Mouse (Mus musculus) bone marrow, adult 2 months (tissue): ENCODE measurements at regions not wholly inside any gene's neighbourhood (a gene's known extent, or its start where the extent isn't known, plus 50 kb on each side); places are given as distances from the start of the nearest gene placed in this dataset.

ENCODE experiments used
- CTCF ChIP-seq: fragments of 200-500 bp; IDR thresholded peaks from 2 replicates; pipeline ENCODE4 v1.5.1; 2011; ENCODE audit warnings: low read length, control low read depth; ENCODE audit not compliant: control insufficient read depth, insufficient read depth
- POLR2A ChIP-seq: fragments of 200-500 bp; IDR thresholded peaks from 2 replicates; pipeline ENCODE4 v1.6.1; 2011; ENCODE audit warnings: low read depth, mild to moderate bottlenecking, control low read depth, low read length, borderline replicate concordance; ENCODE audit not compliant: control insufficient read depth

GRCm38 (mm10) chr10:56836130-56836529 lies 459.0 kb downstream of the Gja1 start:
- TF ChIP-seq POLR2A (no peak), CTCF (no peak)
